Mouse (Mus musculus) thymus, postnatal 36 days (tissue): ENCODE measurements around the gene Msrb3.

Experiments
- DNase-seq, 2 experiments: peaks; one replicate each; pipeline ENCODE4 v3.0.0; 2022; ENCODE audit warnings: mixed read lengths in 2 of 2

The Msrb3 gene

DNA sequence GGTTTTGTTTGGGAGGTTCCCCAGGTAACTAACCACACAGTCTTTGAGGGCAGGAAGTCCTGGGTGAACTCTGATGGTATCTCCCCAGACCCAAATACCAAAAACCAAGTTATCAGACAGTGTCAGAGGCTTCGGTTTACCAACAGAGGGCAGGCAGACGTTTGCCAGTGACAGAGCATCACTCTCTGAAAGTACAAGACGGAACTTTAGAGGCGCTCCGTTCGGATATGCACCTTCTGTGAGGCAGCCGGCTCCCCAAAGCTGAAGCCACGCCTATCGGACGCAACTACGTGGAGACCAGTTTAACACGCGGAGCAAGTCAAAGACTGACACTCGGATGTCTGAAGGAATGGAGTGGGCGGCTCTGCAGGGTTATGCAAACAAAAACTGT, 3.0 kb downstream of the Msrb3 start:
- DNase-seq: peak in 1 of 2 experiments; percentile 32

DNA sequence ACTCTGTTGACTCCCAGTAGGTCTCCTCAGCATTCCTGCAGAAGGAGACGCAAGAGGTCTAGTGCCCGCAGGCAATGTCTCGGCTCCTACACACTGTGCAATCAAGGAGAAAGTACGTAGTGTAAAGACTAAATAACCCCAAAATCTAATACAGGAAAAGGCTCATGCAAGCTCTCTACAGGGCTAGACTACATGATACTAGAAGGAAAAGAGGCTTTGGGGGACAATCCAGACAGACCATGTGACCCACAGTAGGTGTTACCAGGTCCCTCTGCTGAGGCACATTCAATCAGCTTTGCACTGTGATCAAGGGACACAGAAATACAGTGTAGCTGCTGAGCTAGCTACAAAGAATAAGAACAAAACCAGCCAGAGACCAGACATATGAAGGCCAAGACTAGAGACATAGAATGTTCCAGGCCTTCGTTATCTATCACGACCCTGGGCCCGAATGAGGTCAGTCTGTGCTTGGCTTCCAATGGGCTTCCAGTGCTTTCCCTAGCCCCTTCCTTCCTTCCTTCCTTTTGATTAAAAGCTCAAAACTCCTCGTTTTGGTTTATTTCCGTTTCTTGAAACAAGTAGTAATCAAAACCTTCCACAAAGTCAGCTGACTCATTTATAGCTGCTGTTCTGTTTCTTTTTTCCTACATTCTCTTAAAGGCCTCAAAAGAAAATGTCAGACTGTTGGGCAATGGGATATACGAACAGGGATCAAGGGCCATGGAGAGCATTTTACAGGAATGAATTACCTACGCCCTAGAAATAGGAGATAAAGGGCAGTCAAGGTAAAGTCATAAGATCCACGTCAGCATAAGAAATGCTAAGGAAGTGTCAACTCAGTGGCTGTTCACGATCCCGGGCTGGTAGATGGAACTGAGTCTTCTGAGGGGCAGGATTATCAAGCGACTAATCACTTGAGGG, 3.7 kb downstream of the Msrb3 start:
- no peak for DNase-seq

DNA sequence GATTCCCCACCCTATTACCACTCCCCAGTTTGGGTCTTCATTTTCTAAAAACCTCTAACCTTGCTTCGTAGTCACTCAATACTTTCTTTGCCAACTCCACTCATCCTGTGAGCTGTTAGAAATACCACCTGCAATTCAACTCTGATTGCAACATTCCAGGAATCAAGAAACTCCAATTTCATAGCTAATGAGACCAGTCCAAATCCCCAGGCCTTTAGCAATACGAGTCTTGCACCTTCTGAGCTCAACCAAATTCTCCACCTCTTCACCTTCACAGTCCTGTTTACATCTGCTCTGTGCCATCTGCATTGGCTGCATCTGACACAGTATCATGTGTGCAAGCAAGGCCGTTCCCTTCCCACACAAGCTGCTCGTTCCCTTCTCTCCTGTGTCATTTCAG, 5.0 kb downstream of the Msrb3 start:
- no peak for DNase-seq

DNA sequence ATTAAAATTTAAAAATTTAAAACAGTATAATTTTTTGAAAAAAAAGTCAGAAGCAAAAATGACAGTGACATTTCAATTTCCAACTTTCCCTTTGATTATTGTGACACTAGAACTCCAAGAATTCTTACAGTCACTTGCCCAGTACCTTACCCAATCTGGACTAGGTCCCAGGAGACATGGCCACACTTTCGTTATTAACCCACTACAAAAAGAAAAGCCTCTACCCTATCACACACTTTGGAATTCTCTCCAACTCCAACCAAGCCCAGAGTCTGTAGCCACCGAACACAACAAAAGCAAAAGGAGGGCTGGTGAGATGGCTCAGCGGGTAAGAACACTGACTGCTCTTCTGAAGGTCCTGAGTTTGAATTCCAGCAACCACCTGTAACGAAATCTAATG, 7.8 kb downstream of the Msrb3 start:
- no peak for DNase-seq

DNA sequence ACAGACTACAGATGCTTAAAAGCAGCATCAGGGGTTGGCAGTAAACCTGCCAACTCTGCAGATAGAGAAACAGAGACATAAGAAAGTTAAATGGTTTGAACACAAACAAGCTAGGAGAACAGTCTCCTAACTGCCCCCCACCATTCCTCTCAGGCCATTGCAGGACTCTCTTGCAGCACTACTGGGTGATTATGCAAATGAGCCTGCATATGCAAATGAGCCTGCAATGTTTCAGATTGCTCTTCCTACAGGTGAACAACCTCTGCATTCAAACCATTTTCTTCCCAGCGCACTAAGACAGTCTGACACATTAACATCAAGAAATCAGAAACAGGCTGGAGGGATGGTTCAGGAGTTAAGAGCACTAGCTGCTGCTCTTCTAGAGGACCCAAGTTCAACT, 8.3 kb downstream of the Msrb3 start:
- no peak for DNase-seq

DNA sequence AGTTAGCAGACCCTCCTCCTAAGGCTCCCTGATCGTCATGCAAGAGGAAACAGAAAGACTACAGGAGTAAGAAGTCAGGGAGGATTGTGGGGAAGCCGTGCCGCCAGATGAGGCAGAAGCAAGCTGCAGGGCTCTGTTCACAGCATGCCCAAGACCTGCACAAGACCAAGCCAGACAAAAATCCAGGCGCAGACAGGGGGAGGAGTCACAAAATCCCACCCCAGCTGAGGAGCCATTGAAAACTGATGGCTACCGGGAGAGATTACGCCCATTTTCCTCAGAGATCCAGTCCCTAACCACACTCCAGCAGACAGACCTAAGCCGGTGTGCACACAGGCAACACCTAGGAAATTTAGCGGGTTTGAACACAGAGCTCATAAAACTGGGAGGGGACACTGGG, 10.4 kb downstream of the Msrb3 start:
- DNase-seq: no peak

DNA sequence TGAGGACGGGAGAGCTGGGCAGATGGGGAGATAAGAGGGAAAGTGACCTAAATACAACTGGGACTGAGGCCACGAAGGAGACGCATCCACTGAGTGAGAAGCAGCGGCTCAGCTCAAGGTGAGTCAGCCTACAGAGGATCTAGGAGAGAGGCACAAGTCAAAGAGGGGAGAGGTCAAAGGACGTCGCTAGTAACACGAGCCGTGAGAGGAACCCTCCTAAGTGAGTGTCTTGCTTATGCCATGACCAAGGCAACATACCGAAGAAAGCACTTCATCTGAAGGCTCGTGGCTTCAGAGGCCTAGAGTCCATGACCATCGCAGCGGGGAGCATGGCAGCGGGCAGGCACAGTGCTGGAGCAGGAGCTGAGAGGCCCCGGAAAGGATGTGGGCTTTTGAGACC, 14.7 kb downstream of the Msrb3 start:
- no peak for DNase-seq

DNA sequence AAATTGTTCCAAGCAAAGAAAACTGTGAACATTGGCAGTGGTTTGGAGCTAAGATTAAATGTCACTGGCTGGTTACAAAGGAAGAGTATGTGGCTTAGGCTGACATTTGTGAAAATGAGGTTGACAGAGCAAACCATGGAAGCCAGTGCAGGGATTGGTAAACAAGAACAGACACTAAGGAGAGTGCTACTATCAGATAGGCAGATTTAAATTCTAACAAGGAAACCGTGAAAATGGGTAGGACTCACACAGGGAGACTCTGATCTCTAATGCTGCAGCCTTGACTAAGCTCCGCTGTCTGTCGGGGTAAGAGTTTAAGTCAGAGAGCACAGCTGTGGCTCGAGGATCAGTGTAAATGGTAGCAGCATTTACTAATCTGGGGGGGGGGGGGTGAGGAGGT, 15.2 kb downstream of the Msrb3 start:
- no peak for DNase-seq

DNA sequence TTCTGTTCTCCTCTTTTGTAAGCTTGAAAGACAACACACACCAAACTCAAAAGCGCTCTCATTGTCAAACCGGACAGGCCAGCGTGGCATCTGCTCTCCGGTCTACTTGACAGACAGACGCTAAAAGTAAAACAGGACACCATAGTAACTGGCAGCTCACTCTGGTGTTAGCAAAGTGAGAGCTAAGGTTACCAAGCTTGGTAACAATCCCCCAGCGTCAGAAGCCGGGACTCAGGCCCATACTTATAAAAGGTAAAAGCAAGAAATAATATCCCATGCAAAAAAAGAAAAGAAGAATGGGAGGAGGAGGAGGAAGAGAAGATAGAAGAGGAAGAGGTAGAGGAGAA, 15.9 kb downstream of the Msrb3 start:
- no peak for DNase-seq

DNA sequence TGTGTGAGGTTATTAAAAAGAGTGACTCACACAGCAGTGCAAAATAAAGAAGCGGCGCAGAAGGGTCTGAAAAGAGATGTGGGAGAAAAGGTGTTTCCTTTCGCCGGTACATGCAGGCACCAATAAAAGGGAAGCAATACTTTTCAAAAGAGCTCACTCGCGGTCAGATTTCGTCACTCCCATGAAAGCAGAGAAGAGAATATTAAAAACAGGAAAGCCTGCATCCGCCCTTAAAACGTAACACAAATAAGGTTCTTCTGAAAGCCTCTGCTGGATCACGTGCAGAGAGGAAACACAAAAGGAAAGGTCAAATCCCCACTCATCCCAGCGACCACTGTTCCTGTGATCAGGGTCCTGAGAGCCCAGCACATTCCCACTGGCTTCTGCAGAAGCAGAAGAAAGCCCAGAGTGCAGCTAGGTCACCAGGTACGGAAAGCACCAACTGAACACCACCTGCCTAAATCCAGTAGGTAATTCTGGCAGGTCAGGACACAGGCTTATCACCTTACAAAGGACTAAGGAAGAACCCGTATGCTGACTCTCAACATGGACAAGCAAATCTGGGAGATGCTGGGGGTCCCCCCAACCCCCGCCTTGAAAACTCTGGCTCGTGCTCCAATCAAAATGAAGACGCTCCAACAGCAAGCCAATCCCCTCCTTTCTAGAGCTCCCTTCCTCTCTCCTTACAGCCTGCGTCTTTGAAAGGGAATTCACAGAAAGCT, 16.4 kb downstream of the Msrb3 start:
- no peak for DNase-seq

DNA sequence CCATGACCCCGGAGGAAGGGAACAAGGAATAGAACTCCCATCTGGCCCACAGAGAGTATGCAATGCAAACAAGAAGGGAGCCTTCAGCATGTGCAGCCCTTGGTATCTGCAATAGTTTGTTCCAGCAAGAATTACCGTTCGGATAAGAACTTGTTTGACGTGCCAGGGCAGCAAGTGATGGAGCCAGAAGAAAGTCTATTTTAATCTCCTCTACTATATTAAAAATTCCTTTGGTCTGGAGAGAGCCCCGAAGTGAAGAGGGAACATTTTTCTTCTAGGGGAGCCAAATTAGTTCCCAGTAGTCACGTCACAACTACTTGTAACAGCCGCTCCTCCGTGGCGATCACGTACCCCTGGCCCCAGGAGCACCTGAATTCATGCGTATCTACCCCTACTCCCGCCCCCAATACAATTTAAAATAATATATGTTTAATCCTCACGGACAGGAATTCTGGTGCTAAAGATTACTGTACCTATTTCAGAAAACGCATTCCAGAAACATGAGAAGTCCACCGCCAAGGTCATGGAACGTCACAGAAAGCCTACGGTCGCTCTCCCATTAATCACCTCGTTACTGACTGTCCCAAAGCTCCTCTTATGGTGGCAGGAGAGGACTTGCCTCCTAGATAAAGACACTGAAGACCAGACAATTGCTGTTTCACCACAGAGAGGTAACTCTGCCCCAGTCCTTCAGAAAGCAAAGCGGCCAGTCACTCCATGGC, 22.2 kb downstream of the Msrb3 start:
- DNase-seq: no peak

DNA sequence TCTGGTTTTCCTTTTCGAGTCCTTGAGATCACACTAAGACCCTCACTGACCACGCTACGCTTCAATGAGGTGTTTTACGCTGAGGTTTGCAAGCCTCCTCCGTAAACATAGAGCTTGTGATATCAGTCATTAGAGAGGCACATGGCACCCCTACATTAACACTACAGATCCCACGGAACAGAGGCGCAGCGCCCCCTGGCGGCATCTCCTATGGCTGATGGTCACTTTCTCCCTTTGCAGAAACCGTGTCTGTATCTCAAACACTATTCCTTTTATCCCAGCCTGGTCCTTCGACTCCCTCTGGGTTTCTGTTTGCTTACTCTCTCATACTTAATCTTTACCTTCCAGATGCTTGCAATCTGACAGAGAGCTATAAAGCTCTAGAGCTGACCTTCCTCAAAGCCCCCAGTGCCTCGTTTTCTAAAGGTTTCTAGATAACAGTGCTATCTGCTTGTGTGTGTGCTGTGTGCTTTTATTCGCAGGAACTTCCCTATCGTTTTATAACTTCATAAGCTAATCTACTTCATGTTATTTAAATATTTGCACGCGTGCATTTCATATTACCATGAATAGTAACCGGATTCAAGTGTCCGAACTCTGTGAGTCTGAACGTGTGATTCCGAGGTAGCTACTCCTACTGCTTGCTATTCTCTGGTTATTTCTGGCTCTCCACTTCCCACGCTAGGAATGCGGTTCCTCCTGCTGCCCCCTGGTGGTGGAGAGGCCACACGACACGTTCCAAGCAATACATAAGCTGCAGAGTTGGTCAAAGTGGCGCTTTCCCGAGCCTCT, 23.0 kb downstream of the Msrb3 start:
- DNase-seq: peak; percentile 50 to 62

DNA sequence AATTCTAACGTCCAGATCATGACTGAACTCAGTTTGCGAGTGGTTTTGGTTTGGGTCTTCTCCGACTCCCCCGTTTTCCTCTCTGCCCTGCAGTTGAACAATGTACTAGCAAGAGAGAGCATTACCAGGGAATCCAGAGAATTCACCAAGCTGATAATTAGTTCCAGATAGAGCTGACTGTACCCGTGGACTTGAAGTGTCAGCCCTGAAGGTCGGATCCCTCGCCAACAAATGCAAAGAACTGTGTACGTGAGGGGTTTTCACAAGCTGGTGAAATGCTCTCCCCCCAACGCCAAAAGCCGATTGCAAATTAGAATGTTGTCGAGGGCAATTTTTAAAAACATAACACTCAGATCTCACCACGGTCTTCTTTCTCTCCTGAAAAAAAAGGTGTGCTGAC, 24.6 kb downstream of the Msrb3 start:
- no peak for DNase-seq

DNA sequence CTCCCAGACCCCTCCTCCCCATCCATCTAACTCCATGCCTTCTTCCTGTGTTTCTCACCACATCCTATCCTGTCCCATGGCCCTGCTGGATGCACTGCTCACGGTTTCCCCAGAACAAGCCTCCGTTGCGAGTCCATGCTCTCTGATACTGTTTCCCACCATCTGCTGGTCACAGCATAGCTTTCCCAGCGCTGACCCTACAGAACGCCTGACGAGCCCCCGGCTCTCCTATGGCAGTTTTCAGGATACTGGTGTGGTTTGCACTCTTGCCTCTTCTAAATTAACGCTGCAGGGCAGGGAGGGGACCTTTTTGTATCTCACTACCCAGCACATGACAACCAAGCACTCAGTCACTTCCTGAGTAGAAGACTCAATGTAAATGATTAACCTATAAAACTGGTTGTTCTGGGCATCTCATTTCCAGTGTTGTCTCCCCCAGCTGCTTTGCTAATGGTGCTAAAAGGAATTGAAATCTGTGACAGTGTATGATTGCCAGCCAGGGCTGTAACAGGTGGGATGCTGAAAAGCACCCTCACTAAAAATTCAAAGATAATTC, 25.2 kb downstream of the Msrb3 start:
- DNase-seq: no peak

DNA sequence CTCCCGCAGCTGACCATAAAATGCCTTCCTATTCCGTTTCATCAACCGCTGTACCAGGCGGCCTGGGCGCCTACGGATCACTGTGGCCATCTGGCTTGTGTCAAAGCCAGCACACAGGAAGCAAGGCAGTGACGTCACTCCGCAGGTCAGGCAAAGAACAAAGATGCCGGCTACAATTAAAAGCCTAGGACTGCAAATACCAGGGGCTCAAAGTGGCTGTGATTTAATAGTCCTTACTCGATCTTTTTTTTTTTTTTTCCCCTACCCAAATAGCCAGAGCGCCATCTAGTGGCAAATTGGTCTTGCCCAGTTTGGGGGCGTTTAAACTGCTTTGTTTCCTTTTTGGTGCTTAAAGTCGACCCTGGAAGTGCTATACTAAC, 26.4 kb downstream of the Msrb3 start:
- DNase-seq: peak; percentile 7 to 11

DNA sequence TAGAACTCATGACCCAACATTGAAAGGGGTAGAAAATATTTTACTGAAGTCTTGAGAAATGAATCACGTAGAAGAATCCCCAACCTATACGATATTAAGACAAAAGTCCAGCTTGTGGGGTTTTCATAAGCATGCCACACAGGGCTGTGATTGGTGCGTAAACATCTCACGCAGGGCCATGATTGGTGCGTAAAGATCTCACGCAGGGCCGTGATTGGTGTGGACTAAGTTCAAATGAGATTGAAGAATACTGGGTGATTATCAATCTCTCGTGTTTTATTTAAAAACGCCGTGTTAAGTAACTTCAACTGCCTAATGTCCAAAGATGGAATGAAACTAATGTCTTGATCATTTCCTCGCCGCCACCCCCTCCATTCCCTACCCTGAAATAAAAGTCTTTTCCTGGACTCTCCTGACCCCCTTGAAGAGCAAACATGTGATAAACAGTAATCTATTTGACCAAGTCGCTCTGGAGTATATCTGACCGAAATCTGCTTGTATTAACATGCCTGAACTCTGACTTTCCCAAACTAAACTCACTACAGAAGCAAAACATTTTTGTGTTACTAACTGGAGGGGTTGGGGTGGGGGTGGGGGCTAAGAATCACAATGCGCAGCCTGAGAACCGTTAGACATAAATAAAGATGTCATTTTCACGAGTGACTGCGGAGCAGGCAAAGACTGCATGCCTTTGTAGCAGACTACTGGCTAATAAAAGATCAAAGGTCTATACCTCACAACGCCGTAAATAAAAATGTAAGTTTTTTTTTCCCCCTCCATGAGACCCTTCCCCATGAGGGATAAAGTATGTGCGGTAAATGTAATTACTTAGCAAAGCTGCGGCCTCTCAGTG, 27.0 kb downstream of the Msrb3 start:
- DNase-seq: no peak

DNA sequence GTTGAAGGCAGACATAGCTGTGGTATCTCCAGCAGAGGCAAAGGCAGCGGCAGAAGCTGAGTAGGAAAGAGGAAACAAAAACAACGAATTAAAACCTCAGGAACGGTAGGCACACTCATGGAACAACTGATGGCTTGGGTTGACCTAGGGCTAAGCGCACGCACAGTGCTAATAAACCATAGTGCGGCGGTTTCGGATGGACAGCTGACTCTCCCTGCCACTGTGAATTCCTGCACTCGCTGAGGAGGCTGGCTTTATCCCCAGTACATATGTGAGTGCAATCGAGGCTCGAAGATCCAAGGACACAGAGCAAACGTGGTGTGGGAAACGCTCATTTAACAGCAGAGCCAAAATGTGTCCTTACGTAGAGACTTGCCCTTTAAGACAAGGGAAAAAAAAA, 27.8 kb downstream of the Msrb3 start:
- no peak for DNase-seq

DNA sequence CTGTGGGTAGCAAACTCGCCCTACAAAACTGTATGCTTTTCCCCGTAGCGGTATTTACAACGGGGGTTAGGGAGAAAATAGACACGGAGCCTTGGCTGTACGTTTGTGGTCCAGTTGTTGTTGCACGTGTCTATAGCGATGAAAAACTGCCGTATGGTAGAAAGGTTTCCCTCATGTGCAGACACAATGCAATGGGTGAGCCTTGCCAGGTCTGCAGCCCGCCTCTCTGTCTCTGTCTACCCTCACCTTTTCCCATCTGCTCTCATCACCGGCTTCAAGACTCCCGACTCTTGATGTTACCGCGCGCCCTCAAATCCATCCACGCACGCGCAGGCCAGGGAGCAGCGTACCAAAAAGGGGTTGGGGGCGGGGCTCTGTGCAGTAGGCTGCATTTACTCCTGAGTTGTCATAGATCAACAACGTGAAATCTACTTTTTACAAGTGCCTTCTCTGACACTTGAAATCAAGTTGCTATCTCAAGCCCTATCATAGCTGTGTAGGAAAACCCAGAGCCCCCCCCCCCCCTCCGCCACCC, 29.6 kb downstream of the Msrb3 start:
- DNase-seq: no peak

DNA sequence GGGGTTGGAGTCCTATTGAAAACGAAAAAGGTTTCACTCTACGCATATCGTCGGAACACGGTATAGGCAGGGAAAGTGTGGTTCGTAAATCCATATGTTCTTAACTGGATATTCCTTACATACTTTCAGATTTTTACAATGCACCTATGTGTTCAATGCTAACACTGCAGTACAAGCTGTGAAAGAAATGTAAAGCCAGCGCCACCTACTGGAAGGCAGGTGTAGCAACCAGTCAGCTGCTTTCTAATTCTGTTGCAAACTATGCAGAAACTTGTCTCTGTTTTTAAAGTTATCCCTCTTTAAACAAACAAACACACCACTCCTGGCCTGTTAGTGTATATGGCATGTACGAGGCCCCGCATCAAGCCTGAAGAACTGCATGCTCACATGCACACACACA, 34.5 kb downstream of the Msrb3 start:
- peak; percentile 20 to 32 for DNase-seq

DNA sequence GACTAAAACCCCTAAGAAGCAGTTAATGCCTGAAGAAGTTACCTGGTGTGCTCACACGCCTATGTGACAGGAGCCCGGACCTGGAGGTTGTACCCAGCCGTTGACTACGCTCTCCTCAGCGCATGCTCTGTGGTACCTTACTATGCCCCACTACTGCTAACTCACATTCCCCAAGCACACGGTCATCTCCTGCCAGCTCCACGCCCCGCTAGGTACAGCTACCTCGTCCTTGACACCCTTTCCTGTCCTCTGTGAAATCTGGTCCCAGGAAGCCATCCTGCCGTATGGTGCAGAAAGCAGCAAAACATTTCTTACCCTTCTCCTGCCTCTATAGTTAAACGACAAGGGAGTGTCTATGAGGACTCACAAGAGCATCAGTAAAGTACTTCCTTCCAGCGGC, 37.2 kb downstream of the Msrb3 start:
- no peak for DNase-seq

DNA sequence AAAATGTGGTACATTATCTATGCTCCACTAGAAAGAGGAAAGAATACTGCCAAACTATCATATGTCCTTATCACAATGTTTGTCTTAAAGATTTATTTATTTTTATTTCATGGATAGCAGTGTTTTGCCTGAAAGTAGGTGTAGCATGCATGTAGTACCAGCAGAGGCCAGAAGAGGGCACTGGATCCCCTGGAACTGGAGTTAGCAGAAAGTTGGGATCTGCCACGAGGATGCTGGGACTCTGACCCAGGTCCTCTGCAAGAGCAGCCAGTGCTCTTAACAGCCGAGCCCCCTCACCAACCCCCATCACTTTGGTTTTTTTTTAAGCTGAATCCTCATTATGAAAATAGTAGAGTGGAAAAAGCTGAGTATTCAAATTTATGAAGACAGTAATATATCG, 37.7 kb downstream of the Msrb3 start:
- DNase-seq: peak; percentile 17 to 29
